Mouse (Mus musculus) brain, embryonic 18.5 days (tissue): ENCODE data around the gene Asic4.

Experiments
- DNase-seq: peaks from one replicate; pipeline ENCODE4 v3.0.0-alpha.2; 2012; ENCODE audit warnings: low read depth, low spot score

Asic4 gene

GRCm38 (mm10) chr1:75443247-75444024 is 6.8 kb upstream of the Asic4 start:
- DNase-seq, result no peak

- no peak for DNase-seq
Observed at GRCm38 (mm10) chr1:75444208-75444607, 6.0 kb upstream of the Asic4 start.

- DNase-seq, result no peak
Observed at GRCm38 (mm10) chr1:75445141-75445701, 5.0 kb upstream of the Asic4 start.

GRCm38 (mm10) chr1:75445751-75446611 is 4.3 kb upstream of the Asic4 start:
- DNase-seq, result no peak

- DNase-seq, result no peak
Observed at GRCm38 (mm10) chr1:75446656-75447055, 3.6 kb upstream of the Asic4 start.

DNA sequence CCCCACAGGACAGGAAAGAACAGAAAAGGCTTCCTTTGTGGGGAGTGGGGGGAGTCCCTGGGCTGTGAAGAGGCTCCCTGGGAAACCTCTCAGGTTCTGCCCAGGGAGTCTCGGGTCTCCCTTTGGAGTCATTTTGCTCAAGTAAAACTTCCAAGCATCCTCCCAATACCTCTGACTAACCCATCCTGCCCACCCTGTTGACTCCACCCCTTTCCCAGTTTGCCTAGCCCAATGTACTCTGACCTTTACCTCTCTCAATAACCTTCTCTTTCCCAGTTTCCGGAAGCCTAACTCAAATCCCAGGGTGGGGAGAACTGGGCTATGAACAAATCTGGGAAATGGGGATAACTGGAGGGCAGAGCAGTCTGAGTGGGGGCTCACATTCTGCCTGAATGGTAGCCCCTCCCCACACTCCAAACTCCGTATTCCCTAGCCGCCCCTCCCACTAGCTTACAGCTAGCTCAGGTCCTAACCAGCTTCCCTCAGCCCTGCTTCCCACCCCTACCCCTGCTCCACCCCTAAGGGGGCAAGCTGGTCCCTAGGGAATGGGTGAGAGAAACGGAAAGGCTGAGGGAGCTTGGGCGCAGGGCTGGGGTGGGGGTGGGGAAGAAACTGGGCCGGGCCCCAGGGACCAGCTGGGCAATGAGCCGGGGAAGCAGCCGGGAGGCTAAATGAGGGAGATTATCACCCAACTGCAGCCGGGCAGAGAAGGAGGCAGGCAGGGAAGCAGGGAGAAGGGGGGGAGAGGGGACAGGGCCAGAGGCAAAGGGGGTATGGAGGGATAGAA is 2.8 kb upstream of the Asic4 start:
- DNase-seq, result no peak

GRCm38 (mm10) chr1:75448052-75448431 is 2.2 kb upstream of the Asic4 start:
- no peak for DNase-seq

GRCm38 (mm10) chr1:75448937-75449336 is 1.3 kb upstream of the Asic4 start:
- no peak for DNase-seq

GRCm38 (mm10) chr1:75449377-75450135 is 680 bp upstream of the Asic4 start:
- DNase-seq, result no peak

- no peak for DNase-seq
Observed at GRCm38 (mm10) chr1:75451900-75452299, 1.7 kb downstream of the Asic4 start.

- no peak for DNase-seq
Observed at GRCm38 (mm10) chr1:75455433-75455832, 5.2 kb downstream of the Asic4 start.

DNA sequence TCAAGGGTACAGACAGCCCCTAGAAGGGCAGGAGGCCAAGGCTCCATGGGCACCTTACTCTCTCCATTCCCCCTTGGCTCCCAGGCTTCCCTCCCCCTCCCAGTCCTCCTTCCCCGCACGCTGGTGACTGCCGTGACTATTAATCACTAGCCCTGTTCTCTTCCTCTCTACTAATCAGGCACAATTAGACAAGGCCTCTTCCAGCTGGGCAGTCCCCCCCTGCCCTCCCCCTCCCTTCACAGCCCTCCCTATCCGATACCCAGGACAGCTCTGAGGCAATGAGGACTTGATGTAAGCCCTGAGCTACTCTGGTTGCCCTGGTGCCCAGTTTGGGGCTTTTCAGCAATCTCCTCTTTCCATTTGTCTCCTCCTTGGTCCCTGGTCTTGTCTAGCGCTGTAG is 5.7 kb downstream of the Asic4 start:
- DNase-seq, result no peak

DNA sequence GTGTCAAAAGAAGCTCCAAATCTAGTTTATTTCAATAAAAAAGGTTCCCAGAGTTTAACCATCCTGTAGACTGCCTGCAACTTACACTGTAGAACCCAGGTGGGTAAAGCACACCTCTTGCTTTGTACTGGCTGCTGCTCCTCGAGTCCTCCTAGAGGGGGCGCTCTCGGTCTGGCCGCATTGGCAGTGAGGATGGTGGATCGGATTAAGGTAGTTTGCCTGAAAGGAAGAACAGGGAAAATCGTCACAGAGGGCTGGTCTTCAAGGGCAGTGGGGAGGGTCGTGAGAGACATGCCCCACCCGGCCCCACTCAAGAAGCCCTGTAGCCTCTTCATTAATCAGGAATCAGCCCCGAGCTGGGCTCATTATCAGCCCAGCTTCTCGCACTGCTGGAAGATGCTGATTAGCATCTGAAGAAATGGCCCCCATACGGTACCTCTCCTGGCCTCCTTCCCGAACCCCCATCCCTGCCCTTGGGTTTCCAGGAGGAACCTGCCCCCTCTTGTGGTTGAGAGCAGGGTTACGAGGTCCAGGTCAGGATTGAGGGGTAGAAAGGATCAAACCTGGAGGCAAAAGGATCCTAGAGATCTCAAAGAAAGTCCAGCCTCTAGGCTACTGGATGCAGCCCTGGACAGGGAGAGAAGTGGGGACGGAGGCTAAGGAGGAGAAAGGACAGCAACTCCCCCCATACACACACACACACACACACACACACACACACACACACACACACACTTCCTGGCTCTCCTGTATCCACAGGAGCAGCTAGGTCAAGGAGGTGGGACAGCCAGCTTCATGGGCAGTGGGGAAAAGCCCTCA is 6.7 kb downstream of the Asic4 start:
- no peak for DNase-seq

DNA sequence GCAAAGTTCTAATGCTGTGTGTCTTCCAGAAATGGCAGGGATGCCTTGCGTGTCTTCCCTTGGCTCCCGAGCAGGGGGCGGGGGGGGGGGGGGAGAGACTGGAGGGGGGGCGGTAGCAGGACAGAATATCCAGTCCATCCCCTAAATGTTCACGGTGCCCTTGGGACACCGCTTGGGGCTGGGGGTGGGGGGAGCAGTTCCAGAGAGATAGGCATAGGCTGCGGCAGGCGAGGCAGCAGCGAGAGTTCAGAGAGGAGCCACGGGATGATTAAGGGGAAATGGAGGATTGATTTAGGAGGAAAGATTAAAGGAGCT is 7.4 kb downstream of the Asic4 start:
- DNase-seq, result no peak

DNA sequence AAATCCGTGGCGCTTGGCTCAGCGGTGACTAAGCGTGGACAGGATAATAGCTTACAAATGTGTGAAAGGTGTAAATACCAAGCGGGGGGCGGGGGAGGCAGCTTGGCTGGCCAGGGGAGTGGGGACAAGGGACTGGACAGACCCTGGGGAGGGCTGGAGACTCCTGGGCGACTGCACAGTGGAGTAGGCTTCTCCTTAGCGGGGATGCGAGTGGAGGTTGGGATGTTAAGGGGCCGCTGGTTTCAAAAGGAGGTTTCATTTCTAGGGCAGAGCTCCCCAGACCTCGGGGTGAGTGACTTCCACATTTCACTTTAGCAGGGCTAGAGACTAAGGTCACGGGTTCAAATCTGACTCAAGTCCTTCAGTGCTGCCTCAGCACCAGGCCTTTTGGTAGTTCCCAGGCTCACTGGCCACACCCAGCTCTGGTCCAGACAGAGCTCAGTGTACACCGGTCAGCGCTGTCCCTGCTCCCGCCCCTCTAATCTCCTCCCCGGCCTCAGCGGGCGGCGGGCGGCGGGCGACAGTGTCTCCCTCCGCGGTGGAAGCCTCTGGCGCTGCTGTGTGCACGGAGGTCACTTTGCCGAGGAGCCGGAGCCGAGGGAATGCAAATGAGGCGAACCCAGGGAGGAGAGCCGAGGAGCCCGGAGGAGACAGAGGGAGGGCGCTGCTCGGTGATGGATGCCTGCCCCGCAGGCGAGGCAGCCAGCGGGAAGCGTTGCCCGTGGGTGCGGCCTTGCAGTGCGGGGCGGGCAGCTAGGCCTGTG is 8.0 kb downstream of the Asic4 start:
- DNase-seq, result no peak

DNA sequence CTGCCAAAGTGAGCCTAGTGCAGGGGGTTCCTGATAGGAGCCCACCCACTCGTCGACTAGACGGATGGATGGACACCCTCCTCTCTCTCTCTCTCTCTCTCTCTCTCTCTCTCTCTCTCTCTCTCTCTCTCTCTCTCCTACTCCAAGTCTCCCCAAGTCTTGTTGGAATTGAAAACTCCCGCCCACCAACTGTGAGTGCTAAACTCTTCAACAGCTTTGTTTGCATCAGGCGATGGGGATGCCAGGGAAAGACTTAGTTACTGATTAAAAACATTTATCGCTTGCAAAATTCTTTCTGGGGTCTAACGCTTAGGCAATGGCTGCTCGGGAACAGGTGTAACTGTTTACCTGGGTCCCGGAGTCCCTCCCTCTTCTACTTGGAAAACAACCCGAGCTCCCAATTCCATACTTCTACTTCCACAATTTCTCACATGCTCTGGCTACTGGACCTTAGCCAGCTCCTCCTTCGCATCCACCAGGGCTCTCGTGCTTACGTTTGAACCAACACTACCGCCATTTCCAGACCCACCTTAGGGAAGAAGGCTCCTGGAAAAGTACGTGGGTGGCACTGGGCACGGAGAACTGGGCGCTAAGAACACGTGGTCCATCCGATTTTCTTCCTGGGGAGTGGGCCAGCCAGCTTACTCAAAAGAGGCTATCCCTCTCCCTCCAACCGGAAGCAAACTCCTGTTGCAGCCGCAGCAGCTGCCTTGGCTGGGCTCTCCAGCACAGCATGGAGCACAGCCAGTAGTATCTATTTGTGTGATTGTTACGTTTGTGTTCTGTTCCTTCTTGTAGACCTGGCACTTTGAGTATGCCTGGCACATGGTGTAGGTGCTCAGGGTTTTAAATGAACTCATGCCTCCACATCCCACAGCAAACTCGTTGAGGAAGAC is 8.8 kb downstream of the Asic4 start:
- no peak for DNase-seq

GRCm38 (mm10) chr1:75460297-75460696 is 10.1 kb downstream of the Asic4 start:
- DNase-seq, result no peak

DNA sequence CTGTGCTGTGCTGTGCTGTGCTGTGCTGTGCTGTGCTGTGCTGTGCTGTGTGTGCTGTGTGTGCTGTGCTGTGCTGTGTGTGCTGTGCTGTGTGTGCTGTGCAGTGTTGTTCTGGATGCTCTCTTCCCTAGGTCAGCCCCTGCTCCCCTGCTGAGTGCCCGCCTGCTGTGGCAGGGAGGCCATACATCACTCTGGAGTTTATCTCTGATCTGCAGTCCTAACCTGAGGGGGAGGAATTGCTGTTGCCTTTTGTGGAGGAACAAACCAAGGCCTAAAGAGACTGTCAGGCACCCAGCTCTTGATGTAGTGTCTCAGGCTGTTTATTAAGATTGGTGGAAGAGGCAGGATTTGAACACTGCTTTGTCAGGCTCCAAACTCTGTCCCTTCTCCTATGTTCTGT is 12.4 kb downstream of the Asic4 start:
- DNase-seq, result no peak
